Mouse (Mus musculus): ENCODE measurements around the gene Tmx2. TPM values are rescaled to one million over a fixed set of nuclear protein-coding genes. Genes with fewer than 3 reads are reported as not detected.
"Not testable (repeated sequence)": the region's sequence is repeated elsewhere in the genome, so short reads cannot be mapped to it uniquely, and the experiment has no call there.

Gene Tmx2
- polyA plus RNA-seq (2015; fragmentation: Nextera tagmentation; extraction: Ambion mirVana) = 151 and 163 TPM in 2 replicates

DNA sequence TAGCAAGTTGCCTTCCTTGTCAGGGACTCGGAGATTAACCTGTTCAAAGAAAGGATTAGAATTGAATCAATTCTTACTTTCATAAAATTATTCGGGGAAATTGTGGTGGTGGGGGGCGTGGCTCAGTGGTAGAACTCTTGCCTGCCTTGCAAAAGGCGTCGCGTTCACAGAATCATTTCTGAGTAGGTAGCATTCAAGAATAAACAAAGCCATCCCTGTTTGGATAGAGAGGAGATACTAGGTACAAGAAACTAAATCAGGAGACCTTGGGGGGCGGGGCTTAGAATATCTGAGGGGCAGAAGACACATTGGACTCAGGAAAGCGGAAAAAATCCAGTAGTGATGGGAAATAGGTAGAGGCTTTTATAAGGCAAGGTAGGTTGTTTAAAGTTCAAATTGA, at the start of gene Tmx2:
TSS of gene Tmx2 (minus strand) at position 125 of the 400 bp plus-strand sequence.
- ATAC-seq = no peak
- Histone ChIP-seq H3K4me3 (ENCODE audit: low read length) (peak within 1 kb of the TSS; percentile 92), H3K27ac (ENCODE audit: low read length) (peak within 1 kb of the TSS; percentile 92), H3K4me1 (ENCODE audit: control insufficient read depth, insufficient read depth, low read length) (peaks cover 15% of the 10 kb centered on the region), H3K4me2 (ENCODE audit: low read depth, low read length) (peak within 1 kb of the TSS; percentile 77), H3K9ac (ENCODE audit: low read depth, low read length) (peak within 1 kb of the TSS; percentile 94), H3K27me3 (replicated peaks; ENCODE audit: control insufficient read depth, insufficient read depth, low read length) (no peaks in the 10 kb centered on the region), H3K9me3 (ENCODE audit: control insufficient read depth, low read length) (no peaks in the 10 kb centered on the region), H3K36me3 (ENCODE audit: control insufficient read depth, insufficient read depth, low read length) (no peaks in the 10 kb centered on the region)
- WGBS = 11% methylated on average over 8 of the region's 8 CpGs

DNA sequence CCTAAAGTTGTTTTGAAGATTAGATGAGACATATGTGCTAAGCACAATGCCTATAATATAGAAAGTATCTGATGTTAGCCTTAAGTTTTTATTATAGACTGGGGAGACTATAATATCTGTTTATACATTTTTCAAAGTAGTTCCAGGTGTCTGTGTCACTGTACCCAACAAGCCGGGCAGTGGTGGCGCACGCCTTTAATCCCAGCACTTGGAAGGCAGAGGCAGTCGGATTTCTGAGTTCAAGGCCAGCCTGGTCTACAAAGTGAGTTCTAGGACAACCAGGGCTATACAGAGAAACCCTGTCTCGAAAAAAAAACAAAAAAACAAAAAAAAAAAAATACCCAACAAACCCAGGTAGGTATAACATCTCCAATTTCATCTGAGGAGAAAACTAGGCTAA, 49.3 kb upstream of the Tmx2 start:
- not testable (repeated sequence) for H3K4me3 ChIP-seq (ENCODE audit: low read length); ATAC-seq; H3K27ac ChIP-seq (ENCODE audit: low read length); H3K9me3 ChIP-seq (ENCODE audit: control insufficient read depth, low read length); H3K36me3 ChIP-seq (ENCODE audit: control insufficient read depth, insufficient read depth, low read length); H3K9ac ChIP-seq (ENCODE audit: low read depth, low read length); H3K27me3 ChIP-seq (replicated peaks; ENCODE audit: control insufficient read depth, insufficient read depth, low read length); H3K4me2 ChIP-seq (ENCODE audit: low read depth, low read length)
- WGBS = 78% methylated on average over 5 of the region's 5 CpGs
- H3K4me1 ChIP-seq (ENCODE audit: control insufficient read depth, insufficient read depth, low read length) = peaks cover 12% of the 10 kb centered on the region

DNA sequence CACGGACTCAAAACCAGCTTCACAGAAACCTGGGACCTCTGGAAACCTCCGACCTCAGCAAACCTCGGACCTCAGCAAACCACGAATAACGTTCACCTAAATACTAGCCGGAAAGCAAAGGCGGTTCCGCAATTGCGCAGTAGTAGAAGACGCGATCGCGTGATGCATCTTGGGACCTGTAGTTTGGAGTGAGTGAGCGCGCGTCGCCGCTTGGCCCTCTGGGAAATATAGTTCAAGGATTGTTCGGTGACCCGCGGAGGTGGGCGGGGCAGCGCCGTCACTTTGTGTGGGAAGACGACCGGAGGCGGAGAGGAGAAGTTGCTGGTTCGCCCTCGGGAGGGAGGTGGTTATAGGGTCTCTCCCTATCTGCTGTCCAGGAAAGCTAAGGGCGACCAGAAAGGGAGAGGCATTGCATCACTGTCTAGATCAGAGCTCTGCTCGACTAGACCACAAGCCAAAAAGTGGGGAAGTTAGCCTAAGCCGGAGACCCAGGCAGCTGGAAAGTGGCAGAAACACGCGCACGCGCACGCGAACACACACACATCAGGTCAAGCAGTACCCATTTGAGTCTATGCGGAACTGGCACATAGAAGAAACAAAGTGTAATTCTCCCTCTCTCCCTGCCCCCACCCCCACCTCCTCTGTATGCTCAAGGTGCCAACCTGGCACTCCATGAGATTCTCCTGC, 48.4 kb upstream of the Tmx2 start, which contains the start of gene Clp1:
TSS of gene Clp1 (minus strand) at position 179 of the 687 bp plus-strand sequence.
- peak within 1 kb of the TSS; percentile 74 for H3K9ac ChIP-seq (ENCODE audit: low read depth, low read length)
- peak within 1 kb of the TSS; percentile 56 for H3K4me3 ChIP-seq (ENCODE audit: low read length)
- peak; percentile 97 for ATAC-seq
- under 1% methylated on average over 39 of the region's 39 CpGs for WGBS
- peaks cover 12% of the 10 kb centered on the region for H3K4me1 ChIP-seq (ENCODE audit: control insufficient read depth, insufficient read depth, low read length)
- H3K36me3 ChIP-seq (ENCODE audit: control insufficient read depth, insufficient read depth, low read length) = peaks cover 3% of the 10 kb centered on the region; the same call in 1 of the 2 replicates
- peak within 1 kb of the TSS; percentile 64 for H3K4me2 ChIP-seq (ENCODE audit: low read depth, low read length)
- H3K27ac ChIP-seq (ENCODE audit: low read length) = peak within 1 kb of the TSS; percentile 89
- H3K27me3 ChIP-seq (replicated peaks; ENCODE audit: control insufficient read depth, insufficient read depth, low read length) = no peaks in the 10 kb centered on the region
- no peaks in the 10 kb centered on the region for H3K9me3 ChIP-seq (ENCODE audit: control insufficient read depth, low read length)

DNA sequence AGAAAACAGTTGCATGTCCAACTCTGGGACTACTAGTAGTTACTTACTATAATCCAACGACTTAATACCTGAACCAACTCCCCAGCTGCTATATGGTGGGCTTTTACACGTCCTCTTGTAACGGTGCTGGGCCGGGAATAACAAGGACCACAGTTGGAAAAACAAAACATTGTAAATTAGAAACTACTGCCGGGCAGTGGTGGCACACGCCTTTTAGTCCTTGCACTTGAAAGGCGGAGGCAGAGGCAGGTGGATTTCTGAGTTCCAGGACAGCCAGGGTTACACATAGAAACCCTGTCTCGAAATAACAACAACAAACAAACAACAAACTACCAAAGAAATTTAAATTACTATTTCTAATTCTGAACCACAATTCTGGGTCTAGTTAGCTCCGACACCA, 47.8 kb upstream of the Tmx2 start:
- peak overlapping the region; percentile 55 for H3K4me2 ChIP-seq (ENCODE audit: low read depth, low read length)
- H3K27me3 ChIP-seq (replicated peaks; ENCODE audit: control insufficient read depth, insufficient read depth, low read length) = no peaks in the 10 kb centered on the region
- no peaks in the 10 kb centered on the region for H3K9me3 ChIP-seq (ENCODE audit: control insufficient read depth, low read length)
- WGBS = 1% methylated on average over 9 of the region's 9 CpGs
- H3K9ac ChIP-seq (ENCODE audit: low read depth, low read length) = peak overlapping the region; percentile 53
- ATAC-seq = peak; percentile 26
- H3K36me3 ChIP-seq (ENCODE audit: control insufficient read depth, insufficient read depth, low read length) = peaks cover 3% of the 10 kb centered on the region; the same call in 1 of the 2 replicates
- peaks cover 12% of the 10 kb centered on the region for H3K4me1 ChIP-seq (ENCODE audit: control insufficient read depth, insufficient read depth, low read length)
- peak overlapping the region; percentile 56 for H3K4me3 ChIP-seq (ENCODE audit: low read length)
- H3K27ac ChIP-seq (ENCODE audit: low read length) = no peak overlapping the region

DNA sequence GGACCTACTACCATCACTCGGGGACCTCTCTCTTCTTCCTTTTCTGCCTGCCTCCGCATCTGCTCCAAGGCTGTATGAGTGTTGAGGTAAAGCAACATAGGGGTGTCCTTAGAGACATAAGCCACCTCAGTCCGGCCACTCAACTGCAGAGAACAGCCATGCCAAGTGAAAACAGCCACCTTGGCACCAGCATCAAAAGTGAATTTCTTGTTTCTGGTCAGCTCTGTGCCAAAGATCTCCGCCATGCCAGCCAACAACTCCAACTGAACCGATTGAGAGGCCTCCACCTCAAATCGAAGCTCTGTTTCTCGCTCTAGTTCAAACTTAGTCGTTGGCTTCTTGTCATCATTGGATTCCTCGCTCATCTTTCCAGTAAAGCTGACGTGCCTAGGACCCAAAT, 46.8 kb upstream of the Tmx2 start:
- Histone ChIP-seq H3K9ac (ENCODE audit: low read depth, low read length) (no peak overlapping the region), H3K36me3 (ENCODE audit: control insufficient read depth, insufficient read depth, low read length) (peaks cover 3% of the 10 kb centered on the region; the same call in 1 of the 2 replicates), H3K4me1 (ENCODE audit: control insufficient read depth, insufficient read depth, low read length) (peaks cover 12% of the 10 kb centered on the region), H3K9me3 (ENCODE audit: control insufficient read depth, low read length) (no peaks in the 10 kb centered on the region), H3K27ac (ENCODE audit: low read length) (no peak overlapping the region), H3K4me2 (ENCODE audit: low read depth, low read length) (no peak overlapping the region), H3K4me3 (ENCODE audit: low read length) (no peak overlapping the region), H3K27me3 (replicated peaks; ENCODE audit: control insufficient read depth, insufficient read depth, low read length) (no peaks in the 10 kb centered on the region)
- 91% methylated on average over 10 of the region's 10 CpGs for WGBS
- no peak for ATAC-seq

DNA sequence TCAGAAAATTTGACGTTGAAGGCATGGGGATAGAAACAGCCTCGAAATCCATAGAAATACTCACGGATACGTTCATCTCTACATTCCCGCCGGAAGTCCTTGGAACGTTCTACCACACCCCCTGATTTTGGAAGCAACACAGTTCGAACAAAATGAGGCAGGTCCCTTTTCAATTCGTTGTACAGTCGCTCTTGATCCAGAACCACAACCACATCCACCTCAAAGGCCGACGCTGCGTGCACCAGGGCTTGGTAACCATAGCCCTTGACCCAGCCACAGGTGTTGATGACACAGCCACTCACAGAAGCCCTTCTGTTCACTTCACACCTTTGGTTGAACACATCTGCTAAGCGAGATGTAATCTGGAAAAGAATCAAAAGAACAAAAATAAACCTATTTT, 44.9 kb upstream of the Tmx2 start:
- no peak overlapping the region for H3K4me3 ChIP-seq (ENCODE audit: low read length)
- no peak overlapping the region for H3K27ac ChIP-seq (ENCODE audit: low read length)
- H3K4me2 ChIP-seq (ENCODE audit: low read depth, low read length) = no peak overlapping the region
- no peak for ATAC-seq
- peaks cover 3% of the 10 kb centered on the region; the same call in 1 of the 2 replicates for H3K36me3 ChIP-seq (ENCODE audit: control insufficient read depth, insufficient read depth, low read length)
- 92% methylated on average over 14 of the region's 14 CpGs for WGBS
- H3K27me3 ChIP-seq (replicated peaks; ENCODE audit: control insufficient read depth, insufficient read depth, low read length) = no peaks in the 10 kb centered on the region
- H3K9me3 ChIP-seq (ENCODE audit: control insufficient read depth, low read length) = no peaks in the 10 kb centered on the region
- no peak overlapping the region for H3K9ac ChIP-seq (ENCODE audit: low read depth, low read length)
- H3K4me1 ChIP-seq (ENCODE audit: control insufficient read depth, insufficient read depth, low read length) = peaks cover 12% of the 10 kb centered on the region

DNA sequence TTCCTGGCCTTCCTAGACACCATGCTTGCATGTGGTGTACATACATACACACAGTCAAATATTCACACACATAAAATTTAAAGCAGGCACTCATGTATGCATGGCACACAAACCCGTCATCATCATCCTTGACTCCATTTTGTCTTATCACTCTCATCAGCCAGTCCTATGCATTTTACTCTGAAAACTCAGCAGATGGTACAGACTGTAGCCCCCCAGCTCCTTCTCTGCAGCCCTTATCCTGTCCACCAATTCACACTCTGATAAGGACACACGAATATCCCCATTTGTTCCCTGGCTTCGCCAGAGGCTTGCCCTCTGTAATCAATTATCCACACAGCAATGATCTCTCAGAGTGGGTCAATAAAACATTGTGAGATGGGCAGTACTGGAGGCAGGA, 42.2 kb upstream of the Tmx2 start:
- Histone ChIP-seq H3K9ac (ENCODE audit: low read depth, low read length) (no peak overlapping the region), H3K4me2 (ENCODE audit: low read depth, low read length) (no peak overlapping the region), H3K27me3 (replicated peaks; ENCODE audit: control insufficient read depth, insufficient read depth, low read length) (no peaks in the 10 kb centered on the region), H3K4me3 (ENCODE audit: low read length) (no peak overlapping the region), H3K36me3 (ENCODE audit: control insufficient read depth, insufficient read depth, low read length) (peaks cover 3% of the 10 kb centered on the region; the same call in 1 of the 2 replicates), H3K4me1 (ENCODE audit: control insufficient read depth, insufficient read depth, low read length) (peaks cover 11% of the 10 kb centered on the region), H3K27ac (ENCODE audit: low read length) (no peak overlapping the region), H3K9me3 (ENCODE audit: control insufficient read depth, low read length) (no peaks in the 10 kb centered on the region)
- WGBS = 70% methylated on average over 3 of the region's 3 CpGs
- no peak for ATAC-seq

DNA sequence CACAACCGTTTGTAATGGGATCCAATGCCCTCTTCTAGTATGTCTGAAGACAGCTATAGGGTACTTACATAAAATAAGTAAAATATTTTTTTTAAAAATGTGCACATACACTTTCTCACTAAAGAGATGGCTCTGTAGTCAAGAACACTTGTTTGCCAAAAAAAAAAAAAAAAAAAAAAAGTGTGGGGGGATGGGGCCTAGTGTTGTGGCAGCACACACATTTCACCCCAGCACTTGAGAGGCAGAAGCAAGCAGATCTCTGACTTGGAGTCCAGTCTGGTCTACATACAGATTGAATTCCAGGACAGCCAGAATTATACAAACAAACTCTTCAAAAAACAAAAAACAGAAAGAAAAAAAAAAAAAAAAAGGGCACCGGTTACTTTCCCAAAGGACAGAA, 41.8 kb upstream of the Tmx2 start:
- ATAC-seq = no peak
- Histone ChIP-seq H3K9me3 (ENCODE audit: control insufficient read depth, low read length) (no peaks in the 10 kb centered on the region), H3K9ac (ENCODE audit: low read depth, low read length) (no peak overlapping the region), H3K4me1 (ENCODE audit: control insufficient read depth, insufficient read depth, low read length) (peaks cover 7% of the 10 kb centered on the region), H3K4me3 (ENCODE audit: low read length) (no peak overlapping the region), H3K36me3 (ENCODE audit: control insufficient read depth, insufficient read depth, low read length) (peaks cover 3% of the 10 kb centered on the region; the same call in 1 of the 2 replicates), H3K27me3 (replicated peaks; ENCODE audit: control insufficient read depth, insufficient read depth, low read length) (no peaks in the 10 kb centered on the region), H3K27ac (ENCODE audit: low read length) (no peak overlapping the region), H3K4me2 (ENCODE audit: low read depth, low read length) (no peak overlapping the region)
- 87% methylated on average over 2 of the region's 2 CpGs for WGBS

DNA sequence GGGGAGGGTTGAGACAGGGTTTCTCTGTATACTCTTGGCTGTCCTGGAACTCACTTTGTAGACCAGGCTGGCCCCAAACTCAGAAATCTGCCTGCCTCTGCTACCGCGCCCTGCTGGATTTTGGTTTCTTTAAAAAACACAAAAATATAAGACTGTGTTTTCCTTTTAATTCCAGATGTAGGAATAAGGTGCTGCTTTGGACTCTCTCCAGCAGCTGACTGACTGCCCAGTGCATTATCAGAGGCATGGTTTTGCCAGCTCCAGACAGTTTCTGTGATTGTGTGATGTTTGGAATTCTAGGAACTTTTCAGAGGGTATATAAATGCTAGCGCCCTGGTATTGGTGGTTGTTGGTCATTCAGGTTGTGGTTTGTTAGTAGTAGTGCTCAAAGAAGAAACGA, 38.4 kb upstream of the Tmx2 start:
- Histone ChIP-seq H3K4me2 (ENCODE audit: low read depth, low read length) (no peak overlapping the region), H3K4me3 (ENCODE audit: low read length) (no peak overlapping the region), H3K36me3 (ENCODE audit: control insufficient read depth, insufficient read depth, low read length) (no peaks in the 10 kb centered on the region), H3K27me3 (replicated peaks; ENCODE audit: control insufficient read depth, insufficient read depth, low read length) (no peaks in the 10 kb centered on the region), H3K4me1 (ENCODE audit: control insufficient read depth, insufficient read depth, low read length) (peaks cover 5% of the 10 kb centered on the region; the same call in 1 of the 2 replicates), H3K27ac (ENCODE audit: low read length) (no peak overlapping the region), H3K9ac (ENCODE audit: low read depth, low read length) (no peak overlapping the region), H3K9me3 (ENCODE audit: control insufficient read depth, low read length) (no peaks in the 10 kb centered on the region)
- 97% methylated on average over 4 of the region's 4 CpGs for WGBS
- no peak for ATAC-seq

All from intestine, embryonic 16.5 days (tissue).